Mouse (Mus musculus) B cell, adult 67 days (primary cell): ENCODE data around the gene Ube2m. TPM values are rescaled to one million over a fixed set of nuclear protein-coding genes. Genes with fewer than 3 reads are reported as not detected.

ENCODE experiments used
- total RNA-seq, 2 experiments: library from RNA; stranded (reverse); gene quantifications; 4 replicates each; pipeline ENCODE4 v1.2.4; 2023

Ube2m gene
- 100 to 1,000 TPM in 1 of 2 experiments, 10 to 100 TPM in 1; 94.6 to 100 TPM for total RNA-seq

GRCm38 (mm10) chr7:13037901-13038555, at the start of gene Ube2m:
Gene Ube2m, minus strand, starts transcription at chr7:13038275.

GRCm38 (mm10) chr7:13054287-13055010, 16.4 kb upstream of the Ube2m start, which contains the start of gene Mzf1:
Gene Mzf1, minus strand, starts transcription at chr7:13054764.

GRCm38 (mm10) chr7:13034148-13034977, 3.7 kb downstream of the Ube2m start, which contains the start of gene Chmp2a:
Gene Chmp2a, minus strand, starts transcription at chr7:13034807.

GRCm38 (mm10) chr7:13010005-13010908, 27.8 kb downstream of the Ube2m start, which contains the start of gene Zbtb45:
Gene Zbtb45, minus strand, starts transcription at chr7:13010034.

GRCm38 (mm10) chr7:12998851-12999250, 39.2 kb downstream of the Ube2m start, which contains the start of gene Trim28:
Gene Trim28, plus strand, starts transcription at chr7:12999114.

GRCm38 (mm10) chr7:12998053-12998452, 40.0 kb downstream of the Ube2m start, which contains the start of gene Slc27a5:
Gene Slc27a5, minus strand, starts transcription at chr7:12998192.

Other genes with a start within 250 kb of the Ube2m start
- 10 to 100 TPM; 13.3 to 19.3 TPM for gene Zscan18, start 234.6 kb downstream of the Ube2m start, total RNA-seq
- 10 to 100 TPM; 12.1 to 15.8 TPM for gene Zfp329, start 219.4 kb downstream of the Ube2m start, total RNA-seq
- gene Zfp110, start 203.5 kb downstream of the Ube2m start, total RNA-seq: 100 to 1,000 TPM; 110 to 119 TPM
- 1 to 10 TPM; 2.6 to 4.5 TPM for gene Zfp128, start 157.1 kb downstream of the Ube2m start, total RNA-seq
- 10 to 100 TPM; 16.6 to 18.3 TPM for gene Zscan22, start 140.5 kb downstream of the Ube2m start, total RNA-seq
- gene Rps5, start 116.0 kb downstream of the Ube2m start, total RNA-seq: 1,000 to 10,000 TPM; 2,087 to 2,163 TPM
- gene Rnf225, start 110.9 kb downstream of the Ube2m start, total RNA-seq: 1 to 10 TPM; 1.2 to 1.5 TPM
- gene Zfp324, start 72.4 kb downstream of the Ube2m start, total RNA-seq: 1 to 10 TPM; 3.9 to 6.7 TPM
- gene Zfp446, start 60.4 kb downstream of the Ube2m start, total RNA-seq: 1 to 10 TPM; 8.7 to 9.2 TPM
- not detected for gene Slc27a5, start 40.1 kb downstream of the Ube2m start, total RNA-seq
- 100 to 1,000 TPM; 377 to 380 TPM for gene Trim28, start 39.2 kb downstream of the Ube2m start, total RNA-seq
- 10 to 100 TPM in 1 of 2 experiments, 1 to 10 TPM in 1; 9.3 to 11.9 TPM for gene Zbtb45, start 28.2 kb downstream of the Ube2m start, total RNA-seq
- 100 to 1,000 TPM in 1 of 2 experiments, 10 to 100 TPM in 1; 93.2 to 104 TPM for gene Chmp2a, start 3.5 kb downstream of the Ube2m start, total RNA-seq
- under 1 TPM; 0.59 to 0.78 TPM for gene Mzf1, start 16.5 kb upstream of the Ube2m start, total RNA-seq
- not detected for gene Vmn1r85, start 56.9 kb upstream of the Ube2m start, total RNA-seq
- not detected for gene Vmn1r86, start 81.6 kb upstream of the Ube2m start, total RNA-seq
- not detected for gene Vmn1r87, start 101.9 kb upstream of the Ube2m start, total RNA-seq
- gene Vmn1r88, start 121.3 kb upstream of the Ube2m start, total RNA-seq: under 1 TPM in 1 of 2 experiments, not detected in 1; 0.09 TPM
- gene Vmn1r89, start 174.7 kb upstream of the Ube2m start, total RNA-seq: not detected
- gene Lig1, start 239.0 kb upstream of the Ube2m start, total RNA-seq: 10 to 100 TPM; 24.4 to 26.2 TPM
- gene Zswim9, start 240.4 kb upstream of the Ube2m start, total RNA-seq: 10 to 100 TPM in 1 of 2 experiments, 1 to 10 TPM in 1; 7.1 to 10.0 TPM